Mouse (Mus musculus) MEL (cell line): ENCODE measurements around the gene Rbfox2.

Source experiments
- E2F4 ChIP-seq: IDR thresholded peaks from 2 replicates; pipeline ENCODE4 v1.6.1; 2011; ENCODE audit warnings: low read depth, low read length, improper control_type of control experiment, borderline replicate concordance
- ZKSCAN1 ChIP-seq: IDR thresholded peaks from 2 replicates; pipeline ENCODE4 v1.6.1; 2012; ENCODE audit warnings: low read depth, mild to moderate bottlenecking, inconsistent platforms, low read length, improper control_type of control experiment, moderate library complexity

DNA sequence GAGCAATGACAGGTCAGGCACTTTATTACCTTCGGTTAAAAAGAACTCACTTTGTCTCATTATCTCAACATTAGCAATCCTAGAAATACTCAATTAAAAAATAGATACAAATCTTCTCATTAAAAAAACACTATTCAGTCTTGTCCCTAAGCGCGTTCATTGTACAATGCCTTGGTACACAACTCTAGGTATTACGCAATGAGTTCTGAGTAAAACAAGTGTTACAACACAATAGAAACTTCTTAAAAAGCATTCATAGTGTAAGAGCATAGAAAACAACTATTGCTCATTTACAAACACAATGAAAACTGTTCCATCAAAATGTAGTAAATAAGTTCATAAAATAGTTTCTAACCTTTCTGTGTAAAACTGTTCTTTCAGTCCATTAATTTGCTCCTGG lies 146.0 kb downstream of the Rbfox2 start:
- no peak for TF ChIP-seq ZKSCAN1
- TF ChIP-seq E2F4 = no peak
